Mouse (Mus musculus): ENCODE measurements around the gene Ndufaf8. TPM values are rescaled to one million over a fixed set of nuclear protein-coding genes. Genes with fewer than 3 reads are reported as not detected.
A peak's percentile ranks its signal among the peaks of the same experiment; 100 is the strongest.

Ndufaf8 gene
- polyA plus RNA-seq, 1 experiment = 47.7 TPM

DNA sequence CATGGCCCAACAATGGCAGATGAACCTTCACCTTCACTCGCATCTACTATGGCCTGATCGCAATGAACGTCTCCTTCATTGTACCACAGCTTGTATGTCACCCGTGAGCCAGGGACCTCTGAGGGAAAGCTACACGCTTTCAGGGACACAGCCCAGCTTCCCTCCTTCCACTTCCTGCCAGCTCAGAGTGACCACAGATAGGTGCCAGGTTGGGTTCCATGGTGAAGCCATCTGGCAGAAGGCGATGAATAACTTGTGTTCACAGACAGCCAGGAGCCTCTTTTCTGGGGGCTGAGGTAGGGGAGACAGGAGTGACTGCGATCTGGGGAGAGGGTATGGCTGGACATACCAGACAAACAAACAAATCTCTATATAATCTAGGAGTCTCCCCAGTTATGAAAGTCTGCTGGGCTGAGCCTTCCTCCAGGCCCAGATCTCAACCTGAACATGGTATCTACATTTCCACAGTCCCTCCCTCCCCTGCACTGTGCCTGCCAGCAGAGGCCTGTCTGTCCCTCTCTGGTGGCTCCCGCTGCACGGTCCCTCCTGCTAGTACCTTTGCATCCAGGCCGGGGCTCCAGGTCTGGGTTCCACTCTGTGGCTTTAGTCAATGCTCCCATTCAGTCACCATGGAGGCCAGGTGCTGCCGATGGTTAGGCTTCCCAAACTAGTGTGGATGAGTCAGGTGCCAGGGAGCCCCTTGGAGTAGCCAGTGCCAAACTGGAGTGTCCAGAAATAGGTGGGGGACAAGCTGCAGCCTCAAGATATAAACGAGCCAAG, 42.6 kb upstream of the Ndufaf8 start:
- WGBS = 90% methylated on average over 12 of the region's 12 CpGs
- Histone ChIP-seq H3K4me3 (ENCODE audit: control insufficient read depth, insufficient read depth, low read length) (no peak overlapping the region), H3K4me1 (replicated peaks; ENCODE audit: control insufficient read depth, insufficient read depth, low read length) (0 out of 2 replicates have a peak, but pooled peaks cover 2% of the 10 kb centered on the region), H3K36me3 (ENCODE audit: control insufficient read depth, insufficient read depth, low read length) (no peaks in the 10 kb centered on the region), H3K27ac (ENCODE audit: control insufficient read depth, insufficient read depth, low read length) (no peak overlapping the region), H3K27me3 (ENCODE audit: control insufficient read depth, insufficient read depth, low read length) (no peaks in the 10 kb centered on the region)
- TF ChIP-seq POLR2A (IDR thresholded peaks at IDR 0.05; ENCODE audit: control insufficient read depth, extremely low read depth, insufficient read depth, low read length, poor library complexity) (no peak), CTCF (IDR thresholded peaks at IDR 0.05; ENCODE audit: borderline replicate concordance, control insufficient read depth, extremely low read depth, insufficient read depth, low read length, poor library complexity) (no peak)
- no peak for DNase-seq

DNA sequence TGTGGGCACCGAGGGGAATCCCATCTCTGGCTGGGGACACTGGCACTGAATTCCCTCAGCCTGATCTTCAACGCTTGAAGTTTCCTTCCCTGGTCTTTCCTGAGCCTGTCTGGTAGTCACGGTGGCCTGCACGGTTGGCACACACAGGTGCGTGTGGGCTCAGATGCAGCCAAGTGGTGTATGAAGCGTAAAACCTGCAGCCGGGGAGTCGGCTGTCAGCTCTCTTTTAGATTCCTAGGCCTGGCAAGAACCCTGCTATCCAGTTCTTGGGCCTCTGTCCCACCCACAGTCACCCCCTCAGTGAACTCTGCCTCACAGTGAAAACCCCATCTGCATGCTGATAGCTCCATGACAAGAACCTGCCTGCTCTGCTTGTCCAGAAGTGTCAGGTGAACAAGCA, 38.1 kb upstream of the Ndufaf8 start:
- TF ChIP-seq POLR2A (IDR thresholded peaks at IDR 0.05; ENCODE audit: control insufficient read depth, extremely low read depth, insufficient read depth, low read length, poor library complexity) (no peak), CTCF (IDR thresholded peaks at IDR 0.05; ENCODE audit: borderline replicate concordance, control insufficient read depth, extremely low read depth, insufficient read depth, low read length, poor library complexity) (no peak)
- 79% methylated on average over 8 of the region's 8 CpGs for WGBS
- Histone ChIP-seq H3K27me3 (ENCODE audit: control insufficient read depth, insufficient read depth, low read length) (no peaks in the 10 kb centered on the region), H3K36me3 (ENCODE audit: control insufficient read depth, insufficient read depth, low read length) (no peaks in the 10 kb centered on the region), H3K4me1 (replicated peaks; ENCODE audit: control insufficient read depth, insufficient read depth, low read length) (no peaks in the 10 kb centered on the region), H3K4me3 (ENCODE audit: control insufficient read depth, insufficient read depth, low read length) (no peak overlapping the region), H3K27ac (ENCODE audit: control insufficient read depth, insufficient read depth, low read length) (no peak overlapping the region)
- no peak for DNase-seq

DNA sequence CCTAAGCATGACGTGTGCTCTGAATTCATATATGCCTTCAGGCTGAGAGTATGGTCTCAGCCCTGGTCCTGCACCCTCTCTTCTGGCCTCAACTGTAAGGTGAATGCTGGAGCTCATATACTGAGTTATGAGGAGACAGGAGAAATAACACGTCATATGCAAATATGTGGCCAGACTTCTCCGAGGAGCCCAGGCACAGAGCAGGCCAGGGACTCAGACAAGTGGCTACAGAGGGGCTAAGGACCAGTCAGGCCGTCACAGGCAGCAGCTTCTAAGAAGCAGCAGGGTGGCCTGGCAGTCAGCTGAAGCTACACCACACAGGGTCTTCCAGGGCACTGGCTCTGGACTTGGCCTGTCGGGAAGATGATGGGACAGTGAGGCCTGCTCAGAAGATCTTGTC, 35.4 kb upstream of the Ndufaf8 start:
- no peak overlapping the region for H3K27ac ChIP-seq (ENCODE audit: control insufficient read depth, insufficient read depth, low read length)
- H3K27me3 ChIP-seq (ENCODE audit: control insufficient read depth, insufficient read depth, low read length) = no peaks in the 10 kb centered on the region
- TF ChIP-seq POLR2A (IDR thresholded peaks at IDR 0.05; ENCODE audit: control insufficient read depth, extremely low read depth, insufficient read depth, low read length, poor library complexity) (no peak), CTCF (IDR thresholded peaks at IDR 0.05; ENCODE audit: borderline replicate concordance, control insufficient read depth, extremely low read depth, insufficient read depth, low read length, poor library complexity) (no peak)
- no peak for DNase-seq
- WGBS = 94% methylated on average over 5 of the region's 5 CpGs
- no peaks in the 10 kb centered on the region for H3K4me1 ChIP-seq (replicated peaks; ENCODE audit: control insufficient read depth, insufficient read depth, low read length)
- no peak overlapping the region for H3K4me3 ChIP-seq (ENCODE audit: control insufficient read depth, insufficient read depth, low read length)
- H3K36me3 ChIP-seq (ENCODE audit: control insufficient read depth, insufficient read depth, low read length) = no peaks in the 10 kb centered on the region

DNA sequence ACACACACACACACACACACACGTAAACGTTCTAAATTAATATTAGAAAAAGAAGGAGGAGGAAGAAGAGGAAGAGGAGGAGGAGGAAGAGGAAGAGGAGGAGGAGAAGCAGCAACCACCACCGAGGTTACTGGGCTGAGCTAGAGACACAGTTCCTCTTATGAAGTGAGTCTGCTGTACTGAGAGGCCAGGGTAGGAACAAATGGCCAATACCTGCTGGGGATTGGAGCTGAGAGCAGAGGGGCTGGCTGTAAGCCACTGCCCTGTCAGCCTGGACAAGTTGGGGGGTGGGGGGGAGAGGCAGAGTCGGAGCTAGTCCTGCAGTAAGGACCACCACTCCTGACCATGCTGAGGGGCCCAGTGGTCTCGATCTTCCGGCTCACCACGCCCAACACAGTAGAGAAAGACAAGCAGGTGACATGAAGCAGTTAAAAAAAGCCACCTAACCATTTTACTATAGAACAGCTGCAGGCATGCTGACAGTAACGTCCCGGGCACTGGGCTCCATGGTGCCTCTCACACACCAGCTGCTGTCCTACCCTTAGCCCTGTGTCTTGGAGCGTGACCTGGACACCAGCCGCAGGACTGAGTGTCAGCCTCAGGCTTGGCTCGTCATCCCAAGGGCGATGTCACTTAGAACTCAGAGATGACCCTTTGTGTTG, 34.6 kb upstream of the Ndufaf8 start:
- no peak overlapping the region for H3K4me3 ChIP-seq (ENCODE audit: control insufficient read depth, insufficient read depth, low read length)
- TF ChIP-seq POLR2A (IDR thresholded peaks at IDR 0.05; ENCODE audit: control insufficient read depth, extremely low read depth, insufficient read depth, low read length, poor library complexity) = no peak
- no peak for TF ChIP-seq CTCF (IDR thresholded peaks at IDR 0.05; ENCODE audit: borderline replicate concordance, control insufficient read depth, extremely low read depth, insufficient read depth, low read length, poor library complexity)
- no peaks in the 10 kb centered on the region for H3K27me3 ChIP-seq (ENCODE audit: control insufficient read depth, insufficient read depth, low read length)
- H3K36me3 ChIP-seq (ENCODE audit: control insufficient read depth, insufficient read depth, low read length) = no peaks in the 10 kb centered on the region
- H3K27ac ChIP-seq (ENCODE audit: control insufficient read depth, insufficient read depth, low read length) = no peak overlapping the region
- no peaks in the 10 kb centered on the region for H3K4me1 ChIP-seq (replicated peaks; ENCODE audit: control insufficient read depth, insufficient read depth, low read length)
- no peak for DNase-seq
- WGBS = 72% methylated on average over 13 of the region's 13 CpGs

DNA sequence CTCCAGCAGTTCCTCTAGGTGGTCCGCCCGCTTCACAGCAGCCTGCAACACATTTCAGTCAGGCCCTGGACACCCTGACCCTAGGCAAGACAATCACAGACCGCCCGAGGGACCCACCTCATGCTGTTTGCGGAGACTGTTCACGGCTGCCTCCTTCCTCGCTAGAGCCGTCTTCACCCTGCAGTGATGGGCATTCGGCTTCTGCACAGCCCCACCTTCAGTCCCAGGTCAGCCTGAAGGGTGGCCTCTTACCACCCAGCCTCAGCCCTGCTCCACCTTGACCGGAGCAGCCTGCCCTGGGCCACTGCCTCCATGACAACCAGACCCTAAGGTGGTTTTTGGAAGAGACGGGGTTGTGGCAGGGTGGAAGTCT, 34.1 kb upstream of the Ndufaf8 start:
- 95% methylated on average over 11 of the region's 11 CpGs for WGBS
- no peaks in the 10 kb centered on the region for H3K4me1 ChIP-seq (replicated peaks; ENCODE audit: control insufficient read depth, insufficient read depth, low read length)
- H3K36me3 ChIP-seq (ENCODE audit: control insufficient read depth, insufficient read depth, low read length) = no peaks in the 10 kb centered on the region
- H3K27ac ChIP-seq (ENCODE audit: control insufficient read depth, insufficient read depth, low read length) = no peak overlapping the region
- TF ChIP-seq CTCF (IDR thresholded peaks at IDR 0.05; ENCODE audit: borderline replicate concordance, control insufficient read depth, extremely low read depth, insufficient read depth, low read length, poor library complexity) = no peak
- TF ChIP-seq POLR2A (IDR thresholded peaks at IDR 0.05; ENCODE audit: control insufficient read depth, extremely low read depth, insufficient read depth, low read length, poor library complexity) = no peak
- H3K4me3 ChIP-seq (ENCODE audit: control insufficient read depth, insufficient read depth, low read length) = no peak overlapping the region
- no peak for DNase-seq
- H3K27me3 ChIP-seq (ENCODE audit: control insufficient read depth, insufficient read depth, low read length) = no peaks in the 10 kb centered on the region

DNA sequence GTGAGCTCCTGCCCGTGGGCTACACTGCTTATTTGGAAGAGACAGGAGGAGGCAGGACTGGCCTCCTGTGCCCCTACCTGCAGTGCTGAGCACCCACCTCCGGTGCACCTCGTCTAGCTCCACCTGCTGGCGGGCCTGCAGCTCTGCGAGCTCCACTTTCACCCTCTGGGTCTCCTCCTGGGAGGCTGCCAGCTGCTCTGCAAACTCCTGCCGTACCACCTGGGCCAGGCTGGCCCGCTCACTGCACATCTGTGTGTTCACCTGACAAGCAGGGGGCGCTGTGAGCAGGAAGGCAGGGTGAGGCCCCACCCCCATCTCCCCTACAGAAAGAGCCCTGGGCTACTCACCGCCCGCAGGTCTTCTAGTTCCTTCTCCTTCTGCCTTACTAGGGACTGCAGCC, 33.4 kb upstream of the Ndufaf8 start:
- Histone ChIP-seq H3K27me3 (ENCODE audit: control insufficient read depth, insufficient read depth, low read length) (no peaks in the 10 kb centered on the region), H3K4me3 (ENCODE audit: control insufficient read depth, insufficient read depth, low read length) (no peak overlapping the region), H3K27ac (ENCODE audit: control insufficient read depth, insufficient read depth, low read length) (no peak overlapping the region), H3K36me3 (ENCODE audit: control insufficient read depth, insufficient read depth, low read length) (no peaks in the 10 kb centered on the region), H3K4me1 (replicated peaks; ENCODE audit: control insufficient read depth, insufficient read depth, low read length) (no peaks in the 10 kb centered on the region)
- peak; percentile 65 for DNase-seq
- TF ChIP-seq CTCF (IDR thresholded peaks at IDR 0.05; ENCODE audit: borderline replicate concordance, control insufficient read depth, extremely low read depth, insufficient read depth, low read length, poor library complexity) (peak; percentile 86), POLR2A (IDR thresholded peaks at IDR 0.05; ENCODE audit: control insufficient read depth, extremely low read depth, insufficient read depth, low read length, poor library complexity) (no peak)
- WGBS = 43% methylated on average over 10 of the region's 10 CpGs

Data from thymus, adult 2 months (tissue).